Mouse (Mus musculus): Measurements from ENCODE around the gene Ank2.

DNA sequence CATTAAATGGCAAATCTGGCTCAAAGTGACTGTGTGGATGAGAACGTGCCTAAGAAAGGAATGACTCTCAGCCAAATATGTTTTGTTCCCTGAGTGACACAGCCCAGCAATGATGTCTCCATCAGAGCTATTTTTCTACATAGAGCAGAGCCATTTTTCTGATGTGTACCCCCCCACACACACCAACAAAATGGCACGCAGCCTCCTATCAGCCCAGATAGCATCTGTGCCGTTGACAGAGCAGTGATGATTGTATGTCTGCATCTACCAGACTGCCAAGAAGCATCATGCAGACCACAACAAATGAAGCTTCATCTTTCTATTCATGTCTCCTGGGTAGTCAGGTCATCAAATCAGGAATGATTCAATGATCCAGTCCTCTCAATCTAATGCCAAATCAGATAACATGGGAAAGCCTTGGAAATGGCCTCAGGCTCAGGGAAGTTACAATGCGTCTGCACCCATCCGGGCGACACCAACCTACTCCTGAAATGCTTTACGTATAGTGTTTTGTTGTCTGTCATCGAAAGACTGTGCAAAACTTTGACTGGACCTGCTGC is 122.2 kb downstream of the Ank2 start:
- TF ChIP-seq CTCF (IDR thresholded peaks at IDR 0.05; ENCODE audit: extremely low read depth, insufficient read depth, low read length) (no peak), POLR2A (IDR thresholded peaks at IDR 0.05; ENCODE audit: extremely low read depth, insufficient read depth, low read length) (no peak)

All from cortical plate, adult 2 months (tissue).